Mouse (Mus musculus) forebrain, embryonic 10.5 days (tissue): ENCODE measurements around the gene Ccdc42. TPM values are rescaled to one million over a fixed set of nuclear protein-coding genes. Genes with fewer than 3 reads are reported as not detected.

Experiments
- DNase-seq: peaks from one replicate; pipeline ENCODE4 v3.0.0-alpha.2; 2017; ENCODE audit warnings: low spot score; ENCODE audit errors: extremely low spot score
- H3K27ac ChIP-seq: fragments of 300-500 bp; sonication (generic); 2 replicates; pipeline ENCODE4 v1.5.1; 2016; ENCODE audit warnings: mild to moderate bottlenecking
- H3K27me3 ChIP-seq: fragments of 300-500 bp; sonication (generic); 2 replicates; pipeline ENCODE4 v1.6.1; 2016; ENCODE audit warnings: mild to moderate bottlenecking; ENCODE audit not compliant: poor library complexity, severe bottlenecking
- H3K36me3 ChIP-seq: fragments of 300-500 bp; sonication (generic); replicated peaks from 2 replicates; pipeline ENCODE4 v1.6.1; 2016; ENCODE audit warnings: mild to moderate bottlenecking, moderate library complexity
- H3K4me1 ChIP-seq: fragments of 300-500 bp; sonication (generic); 2 replicates; pipeline ENCODE4 v1.6.1; 2016
- H3K4me3 ChIP-seq: fragments of 300-500 bp; sonication (generic); 2 replicates; pipeline ENCODE4 v1.5.1; 2016; ENCODE audit warnings: mild to moderate bottlenecking, moderate library complexity
- H3K9me3 ChIP-seq: fragments of 300-500 bp; sonication (generic); 2 replicates; pipeline ENCODE4 v1.6.1; 2016; ENCODE audit warnings: mild to moderate bottlenecking, moderate library complexity
- WGBS: fragments of 180-500 bp; shearing (Covaris S2); methylation state at CpG from one replicate; pipeline ENCODE4 v1.1.7; 2016; 5-methylcytosine and 5-hydroxymethylcytosine counted together
- polyA plus RNA-seq: library from polyadenylated mRNA; unstranded; fragments of >200 nt; fragmentation: Nextera tagmentation; extraction: Ambion mirVana; gene quantifications from 2 replicates; pipeline ENCODE4 v1.2.1, GENCODE M21; 2016

Ccdc42 gene
- polyA plus RNA-seq, 1 experiment from 2014 or later, result 1.6 TPM

DNA sequence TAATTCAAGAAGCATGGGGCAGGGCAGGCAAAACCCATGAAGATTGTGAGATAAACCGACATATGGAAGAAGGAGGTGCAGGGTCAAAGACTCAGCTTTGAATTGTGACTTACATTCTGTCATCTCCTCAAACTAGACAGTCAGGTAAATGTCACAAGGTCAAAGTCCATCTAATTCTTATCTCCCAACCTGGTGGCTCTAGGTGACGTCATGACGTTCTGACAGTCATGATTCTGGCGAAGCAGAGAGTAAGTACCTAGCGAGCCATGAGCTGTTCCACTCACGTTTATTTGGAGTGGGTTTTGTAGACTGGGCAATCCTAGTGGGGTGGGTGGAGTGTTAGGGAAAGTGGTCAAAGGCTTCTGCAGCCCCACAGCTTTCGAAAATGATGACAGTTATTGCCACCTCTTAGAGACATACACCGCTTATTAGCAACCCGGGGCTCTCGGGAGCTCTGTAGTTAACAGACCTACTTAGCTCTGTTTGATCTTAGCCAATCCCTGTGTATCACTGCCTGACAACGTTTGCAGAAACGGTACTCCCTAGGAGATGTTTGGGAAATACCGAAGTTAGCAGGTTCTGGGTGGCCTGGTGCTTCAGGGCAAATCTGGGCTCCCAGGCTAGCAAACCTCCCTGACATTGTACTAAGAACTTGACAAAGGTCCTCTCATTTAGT is 22.3 kb upstream of the Ccdc42 start:
- Histone ChIP-seq H3K27ac (no peak overlapping the region), H3K9me3 (no peaks in the 10 kb centered on the region), H3K27me3 (peaks cover 9% of the 10 kb centered on the region), H3K4me3 (no peak overlapping the region), H3K36me3 (no peaks in the 10 kb centered on the region), H3K4me1 (0 out of 2 replicates have a peak, but pooled peaks cover 5% of the 10 kb centered on the region)
- no peak for DNase-seq
- 87% methylated on average over 13 of the region's 13 CpGs for WGBS

DNA sequence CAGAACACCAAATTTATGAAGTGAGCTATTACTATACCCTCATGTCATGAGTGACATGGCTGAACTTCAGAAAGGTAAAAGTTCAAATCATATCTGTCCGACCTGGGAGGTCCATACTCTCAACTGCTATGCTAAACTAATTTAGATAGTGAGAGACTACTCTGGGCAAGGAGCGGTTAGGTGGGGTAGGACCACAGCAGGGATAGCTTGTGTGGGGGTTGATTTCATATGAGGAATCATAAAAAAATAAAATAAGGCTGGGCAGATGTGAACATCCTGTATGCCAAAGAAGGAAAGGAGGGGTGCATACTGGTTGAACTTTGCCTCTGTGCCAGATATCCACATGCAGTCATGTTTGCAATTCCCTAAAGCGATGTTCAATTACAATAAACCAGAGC is 21.8 kb upstream of the Ccdc42 start:
- DNase-seq, result no peak
- H3K27me3 ChIP-seq, result peaks cover 9% of the 10 kb centered on the region
- 0 out of 2 replicates have a peak, but pooled peaks cover 5% of the 10 kb centered on the region for H3K4me1 ChIP-seq
- no peaks in the 10 kb centered on the region for H3K36me3 ChIP-seq
- no peaks in the 10 kb centered on the region for H3K9me3 ChIP-seq
- 89% methylated on average over 3 of the region's 3 CpGs for WGBS
- no peak overlapping the region for H3K4me3 ChIP-seq
- no peak overlapping the region for H3K27ac ChIP-seq

DNA sequence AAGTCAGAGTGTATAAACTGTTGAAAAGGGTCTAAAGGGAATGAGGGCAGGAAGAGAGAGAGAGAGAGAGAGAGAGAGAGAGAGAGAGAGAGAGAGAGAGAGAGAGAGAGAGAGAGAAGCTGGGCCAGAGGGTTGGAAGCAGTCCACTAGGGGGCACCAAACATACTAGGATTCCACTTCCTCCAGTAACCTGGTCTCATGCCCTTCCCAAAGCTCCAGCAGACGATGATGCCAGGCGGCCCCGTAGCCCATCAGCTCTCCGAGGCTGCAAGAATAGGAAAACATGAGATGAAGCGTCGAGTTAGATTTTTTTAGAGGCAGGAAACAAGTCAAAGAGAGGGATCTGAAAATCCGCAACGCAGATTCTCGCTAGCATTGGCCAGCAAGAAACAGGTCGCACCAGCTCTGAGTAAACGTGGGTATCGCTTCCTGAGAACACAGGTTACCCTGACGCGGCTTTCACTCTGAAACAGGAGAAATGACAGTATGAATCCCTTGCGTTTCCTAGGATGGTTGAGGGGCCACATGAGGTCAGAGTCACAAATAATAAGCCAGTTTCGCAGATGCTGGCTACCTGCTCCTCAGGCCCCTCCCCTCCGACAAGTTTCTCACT is 20.3 kb upstream of the Ccdc42 start:
- Histone ChIP-seq H3K36me3 (no peaks in the 10 kb centered on the region), H3K4me1 (0 out of 2 replicates have a peak, but pooled peaks cover 5% of the 10 kb centered on the region), H3K27ac (no peak overlapping the region), H3K27me3 (peaks cover 9% of the 10 kb centered on the region), H3K4me3 (peak overlapping the region; percentile 47), H3K9me3 (no peaks in the 10 kb centered on the region)
- WGBS, result 21% methylated on average over 17 of the region's 17 CpGs
- peak; percentile 70 for DNase-seq

DNA sequence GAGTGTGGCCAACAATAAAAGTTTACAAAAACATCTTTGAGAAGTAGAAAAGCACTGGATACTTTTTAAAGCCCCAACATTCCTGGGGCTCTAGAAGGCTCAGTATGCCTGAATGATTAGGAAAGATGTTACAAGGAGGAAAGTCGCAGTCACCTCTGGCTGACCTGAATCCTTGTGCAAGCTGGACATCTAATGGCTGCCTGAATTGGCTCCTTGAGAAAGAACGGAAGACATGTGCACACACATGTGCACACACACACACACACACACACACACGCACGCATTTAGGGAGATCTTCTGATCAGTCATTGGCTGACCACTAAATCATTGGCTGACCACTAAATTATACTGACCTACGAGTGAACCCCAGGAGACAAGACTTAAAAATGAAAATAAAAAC is 16.0 kb upstream of the Ccdc42 start:
- no peaks in the 10 kb centered on the region for H3K36me3 ChIP-seq
- no peaks in the 10 kb centered on the region for H3K9me3 ChIP-seq
- DNase-seq, result no peak
- no peak overlapping the region for H3K27ac ChIP-seq
- no peak overlapping the region for H3K4me3 ChIP-seq
- peaks cover 9% of the 10 kb centered on the region for H3K27me3 ChIP-seq
- H3K4me1 ChIP-seq, result 0 out of 2 replicates have a peak, but pooled peaks cover 5% of the 10 kb centered on the region
- 90% methylated on average over 5 of the region's 5 CpGs for WGBS

DNA sequence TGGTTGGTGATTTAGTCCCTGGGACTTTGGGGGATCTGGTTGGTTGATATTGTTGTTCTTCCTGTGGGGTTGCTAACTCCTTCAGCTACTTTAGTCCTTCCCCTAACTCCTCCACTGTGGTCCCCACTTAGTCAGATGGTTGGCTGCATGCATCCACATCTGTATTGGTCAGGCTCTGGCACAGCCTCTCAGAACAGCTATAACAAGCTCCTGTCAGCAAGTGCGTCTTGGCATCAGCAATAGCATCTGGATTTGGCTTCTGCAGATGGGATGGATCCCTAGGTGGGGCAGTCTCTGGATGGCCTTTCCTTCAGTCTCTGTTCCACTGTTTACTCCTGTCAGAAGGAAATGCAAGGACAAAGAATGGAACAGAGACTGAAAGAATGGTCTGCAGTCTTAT is 9.7 kb upstream of the Ccdc42 start:
- DNase-seq, result no peak
- Histone ChIP-seq H3K4me1 (peaks cover 26% of the 10 kb centered on the region), H3K4me3 (no peak overlapping the region), H3K27me3 (peaks cover 7% of the 10 kb centered on the region; the same call in 1 of the 2 replicates), H3K9me3 (no peaks in the 10 kb centered on the region), H3K27ac (no peak overlapping the region), H3K36me3 (no peaks in the 10 kb centered on the region)
- WGBS, result 90% methylated on average over 1 of the region's 1 CpGs

DNA sequence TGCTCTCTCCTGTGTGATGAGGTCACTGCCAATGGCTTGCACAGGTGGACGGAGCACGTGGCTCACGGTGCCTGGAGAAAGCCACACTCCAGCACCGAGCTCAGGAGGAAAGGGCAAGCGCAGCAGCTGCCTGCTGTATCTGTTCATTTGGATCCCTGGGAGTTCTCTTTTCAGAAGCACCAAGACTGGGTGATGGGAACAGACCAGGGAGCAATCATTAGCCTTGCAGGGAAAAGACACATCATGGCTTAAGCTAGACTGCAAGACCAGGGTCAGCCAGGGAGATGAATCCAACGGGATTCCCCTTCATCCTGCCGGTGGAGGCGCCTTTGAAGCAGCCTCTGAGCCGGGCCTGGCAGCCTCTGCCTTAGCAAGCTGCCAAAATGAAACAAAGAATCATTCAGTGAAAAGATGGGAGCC is 7.3 kb upstream of the Ccdc42 start:
- Histone ChIP-seq H3K9me3 (no peaks in the 10 kb centered on the region), H3K27ac (peak overlapping the region; percentile 4), H3K36me3 (no peaks in the 10 kb centered on the region), H3K4me3 (no peak overlapping the region), H3K4me1 (peaks cover 26% of the 10 kb centered on the region), H3K27me3 (peaks cover 7% of the 10 kb centered on the region; the same call in 1 of the 2 replicates)
- 34% methylated on average over 9 of the region's 9 CpGs for WGBS
- peak; percentile 38 for DNase-seq

DNA sequence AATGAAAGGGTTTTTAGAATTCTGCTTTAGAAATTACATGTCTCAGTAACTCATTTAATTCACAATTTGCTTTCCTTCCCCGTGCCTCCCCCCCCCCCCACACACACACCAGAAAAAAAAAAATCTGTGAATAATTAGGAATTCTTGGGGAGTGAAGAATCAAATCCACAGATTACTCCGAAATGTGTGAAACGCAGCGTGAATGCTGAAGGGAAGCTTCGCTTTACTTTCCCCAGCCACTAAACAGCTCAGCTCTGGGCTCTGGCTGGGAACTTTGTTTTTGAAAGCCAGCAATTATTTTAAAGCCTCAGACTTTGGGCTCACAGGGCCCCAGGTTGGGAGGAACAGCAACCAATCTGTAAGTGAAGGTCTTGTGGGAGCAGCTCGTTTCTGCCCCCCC is 6.3 kb upstream of the Ccdc42 start:
- peaks cover 7% of the 10 kb centered on the region; the same call in 1 of the 2 replicates for H3K27me3 ChIP-seq
- H3K27ac ChIP-seq, result peak overlapping the region; percentile 37; the same call in 1 of the 2 replicates
- DNase-seq, result no peak
- 30% methylated on average over 6 of the region's 6 CpGs for WGBS
- peaks cover 26% of the 10 kb centered on the region for H3K4me1 ChIP-seq
- H3K4me3 ChIP-seq, result no peak overlapping the region
- H3K9me3 ChIP-seq, result no peaks in the 10 kb centered on the region
- H3K36me3 ChIP-seq, result no peaks in the 10 kb centered on the region

DNA sequence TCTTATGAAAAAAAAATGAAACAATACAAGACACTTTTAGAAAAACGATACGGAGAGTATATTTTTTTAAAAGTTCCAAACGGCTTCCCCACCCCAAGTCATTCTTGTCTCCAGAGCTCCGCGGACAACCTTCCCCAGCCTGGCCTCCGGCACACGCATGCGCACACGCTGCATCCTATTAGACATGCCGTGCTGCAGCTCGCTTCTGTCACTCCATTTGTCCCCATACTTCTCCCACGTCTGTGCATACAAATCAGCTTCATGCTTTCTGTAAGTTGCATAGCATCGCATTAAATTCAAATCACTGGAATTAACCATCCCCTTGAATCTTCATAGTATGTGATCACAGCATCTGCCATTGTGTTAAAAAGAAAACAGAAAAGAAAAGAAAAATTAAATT is 3.6 kb upstream of the Ccdc42 start:
- no peak for DNase-seq
- 91% methylated on average over 13 of the region's 13 CpGs for WGBS

DNA sequence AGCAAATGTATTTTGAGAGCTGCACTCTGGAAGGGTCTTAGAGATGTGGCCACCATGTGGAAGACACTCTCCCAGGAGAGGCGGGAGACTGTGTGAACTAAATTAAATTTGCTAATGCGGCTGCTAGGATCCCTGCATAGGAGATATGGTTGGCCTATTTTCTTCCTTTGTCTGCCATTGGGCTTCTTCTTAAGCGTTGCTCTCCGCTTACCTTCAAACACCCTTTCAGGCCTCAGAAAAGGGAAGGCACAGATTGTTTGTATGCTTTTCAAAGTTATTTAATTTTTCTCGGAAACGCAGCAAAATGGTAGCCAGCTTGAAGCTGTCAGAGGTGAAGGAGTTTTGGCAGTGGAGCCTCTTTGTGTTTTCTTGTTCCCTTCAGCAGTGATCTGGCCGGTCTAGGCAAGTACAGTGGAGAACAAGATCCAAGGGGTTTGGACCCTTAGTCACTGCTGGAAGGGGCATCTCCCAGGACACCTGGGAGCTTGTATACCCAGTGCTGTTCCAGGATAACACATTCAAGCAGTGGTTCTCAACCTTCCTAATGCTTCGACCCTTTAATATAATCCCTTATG is 2.8 kb upstream of the Ccdc42 start:
- H3K27ac ChIP-seq, result no peak overlapping the region
- H3K4me3 ChIP-seq, result no peak overlapping the region
- no peak for DNase-seq
- no peaks in the 10 kb centered on the region for H3K9me3 ChIP-seq
- no peaks in the 10 kb centered on the region for H3K36me3 ChIP-seq
- whole genome bisulfite sequencing, result 81% methylated on average over 8 of the region's 8 CpGs
- H3K27me3 ChIP-seq, result no peaks in the 10 kb centered on the region
- peaks cover 33% of the 10 kb centered on the region for H3K4me1 ChIP-seq

More for the DNA sequence above, 3.6 kb upstream of the Ccdc42 start:
- no peaks in the 10 kb centered on the region for H3K36me3 ChIP-seq
- peaks cover 6% of the 10 kb centered on the region; the same call in 1 of the 2 replicates for H3K27me3 ChIP-seq
- no peaks in the 10 kb centered on the region for H3K9me3 ChIP-seq
- no peak overlapping the region for H3K4me3 ChIP-seq
- H3K27ac ChIP-seq, result no peak overlapping the region
- peaks cover 33% of the 10 kb centered on the region for H3K4me1 ChIP-seq

DNA sequence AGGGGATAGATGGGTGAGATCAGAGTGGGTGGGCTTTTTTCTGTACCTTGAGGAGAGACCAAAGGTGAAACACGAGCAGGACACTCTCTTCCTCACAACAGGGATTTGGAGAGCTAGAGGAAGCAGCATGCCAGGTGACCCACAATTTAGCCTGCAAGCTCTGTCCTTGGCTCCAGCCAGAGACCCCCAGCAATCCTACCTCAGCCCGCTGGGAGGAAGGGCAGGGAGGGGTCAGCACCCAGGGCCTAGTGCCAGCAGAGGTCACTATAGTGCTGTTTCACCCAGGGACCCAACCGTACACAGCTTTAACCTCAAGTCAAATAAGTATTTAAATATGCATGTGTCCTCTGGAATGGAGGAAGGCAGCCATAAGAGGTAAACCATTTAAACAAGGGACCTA is 931 bp upstream of the Ccdc42 start:
- H3K27ac ChIP-seq, result no peak overlapping the region
- peak; percentile 23 for DNase-seq
- H3K4me3 ChIP-seq, result no peak overlapping the region
- no peaks in the 10 kb centered on the region for H3K9me3 ChIP-seq
- H3K27me3 ChIP-seq, result no peaks in the 10 kb centered on the region
- 20% methylated on average over 3 of the region's 3 CpGs for WGBS
- H3K36me3 ChIP-seq, result no peaks in the 10 kb centered on the region
- H3K4me1 ChIP-seq, result peaks cover 27% of the 10 kb centered on the region

DNA sequence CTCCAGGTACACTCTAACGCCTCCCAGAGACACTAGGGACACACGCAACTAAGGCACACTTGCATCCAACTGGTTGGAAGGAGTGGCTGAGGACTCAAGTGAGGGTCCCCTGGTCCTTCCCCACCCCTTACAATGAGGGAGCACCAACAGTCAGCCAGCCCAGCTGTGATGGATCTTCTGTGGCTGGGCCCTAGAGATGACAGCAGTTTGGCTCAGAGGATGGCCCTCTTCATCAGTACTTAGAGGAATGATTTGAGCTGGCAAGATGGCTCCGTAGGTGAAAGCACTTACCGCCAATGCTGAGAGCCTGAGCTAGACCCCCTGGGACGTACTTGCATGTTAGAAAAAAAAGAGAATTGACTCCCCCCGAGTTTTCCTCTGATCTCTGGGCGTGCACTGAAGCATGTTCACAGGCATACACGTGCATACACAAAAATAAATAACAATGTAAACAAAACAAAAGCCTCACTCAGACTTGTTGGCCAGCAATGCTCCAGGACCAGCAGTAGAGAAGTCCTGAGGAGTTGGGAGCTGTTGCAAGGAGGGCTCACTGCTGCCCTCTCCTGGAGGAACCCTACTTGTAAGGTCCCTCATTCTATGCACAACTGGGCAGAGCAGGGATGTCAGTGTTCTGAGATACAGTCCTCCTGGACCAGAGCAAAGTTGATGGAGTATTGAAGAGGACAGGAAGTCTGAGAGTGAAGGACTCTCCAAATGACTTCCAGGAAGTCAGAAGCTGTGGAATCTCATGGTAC is 2.4 kb downstream of the Ccdc42 start:
- 69% methylated on average over 8 of the region's 8 CpGs for WGBS

DNA sequence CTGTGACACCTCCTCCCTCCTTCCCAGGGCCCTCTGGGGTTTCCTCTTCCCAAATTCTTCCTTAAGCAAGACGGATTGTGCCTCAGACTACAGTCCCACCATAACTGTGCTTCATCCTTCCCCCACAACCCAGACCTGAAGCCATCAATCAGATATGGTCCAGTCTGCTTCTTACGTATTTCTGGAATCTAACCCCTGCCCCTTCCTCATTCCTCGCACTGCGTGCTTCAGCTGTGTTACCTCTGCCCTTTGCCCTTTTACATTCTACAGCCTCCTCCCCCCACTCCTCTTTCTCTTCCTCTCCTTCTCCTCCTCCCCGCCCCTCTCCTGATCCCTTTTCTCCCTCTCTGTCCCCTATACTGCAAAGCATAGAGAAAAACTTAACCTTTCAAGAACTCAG is 4.9 kb downstream of the Ccdc42 start:
- H3K27me3 ChIP-seq, result no peaks in the 10 kb centered on the region
- peak overlapping the region; percentile 77 for H3K27ac ChIP-seq
- no peaks in the 10 kb centered on the region for H3K36me3 ChIP-seq
- H3K4me3 ChIP-seq, result no peak overlapping the region
- 11% methylated on average over 5 of the region's 5 CpGs for WGBS
- no peaks in the 10 kb centered on the region for H3K9me3 ChIP-seq
- DNase-seq, result peak; percentile 33
- peaks cover 48% of the 10 kb centered on the region for H3K4me1 ChIP-seq

More for the DNA sequence above, 2.4 kb downstream of the Ccdc42 start:
- no peaks in the 10 kb centered on the region for H3K36me3 ChIP-seq
- H3K9me3 ChIP-seq, result no peaks in the 10 kb centered on the region
- H3K27ac ChIP-seq, result no peak overlapping the region
- H3K27me3 ChIP-seq, result no peaks in the 10 kb centered on the region
- peaks cover 46% of the 10 kb centered on the region for H3K4me1 ChIP-seq
- H3K4me3 ChIP-seq, result no peak overlapping the region
- peak; percentile 51 for DNase-seq
